Mouse (Mus musculus): ENCODE measurements around the gene Taok3.
A peak's percentile ranks its signal among the peaks of the same experiment; 100 is the strongest.

The Taok3 gene

GRCm38 (mm10) chr5:117147187-117148095, 27.5 kb downstream of the Taok3 start:
- no peak for DNase-seq

- no peak for DNase-seq
Measured at GRCm38 (mm10) chr5:117149054-117149942, 29.4 kb downstream of the Taok3 start.

DNA sequence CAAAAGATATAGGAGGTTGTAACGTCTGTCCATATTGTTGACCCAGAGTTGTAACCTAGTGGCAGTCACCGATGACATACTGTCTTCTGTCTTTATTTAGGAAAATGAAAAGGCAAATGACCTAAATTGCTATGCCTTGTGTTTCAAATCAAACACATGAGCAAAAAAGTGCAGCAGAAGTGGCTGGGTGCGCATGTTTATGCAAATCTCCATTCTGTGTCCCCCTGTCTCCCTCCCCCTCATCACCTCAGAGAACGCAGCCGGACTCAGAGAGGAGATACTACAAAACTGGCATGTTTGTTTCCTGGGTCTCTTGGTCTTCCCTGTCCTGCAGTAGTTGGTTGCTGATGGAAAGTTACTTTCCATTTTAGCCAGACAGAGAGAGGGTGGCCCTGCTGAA, 30.1 kb downstream of the Taok3 start:
- no peak for DNase-seq

- no peak for DNase-seq
Measured at GRCm38 (mm10) chr5:117152944-117153343, 33.0 kb downstream of the Taok3 start.

DNA sequence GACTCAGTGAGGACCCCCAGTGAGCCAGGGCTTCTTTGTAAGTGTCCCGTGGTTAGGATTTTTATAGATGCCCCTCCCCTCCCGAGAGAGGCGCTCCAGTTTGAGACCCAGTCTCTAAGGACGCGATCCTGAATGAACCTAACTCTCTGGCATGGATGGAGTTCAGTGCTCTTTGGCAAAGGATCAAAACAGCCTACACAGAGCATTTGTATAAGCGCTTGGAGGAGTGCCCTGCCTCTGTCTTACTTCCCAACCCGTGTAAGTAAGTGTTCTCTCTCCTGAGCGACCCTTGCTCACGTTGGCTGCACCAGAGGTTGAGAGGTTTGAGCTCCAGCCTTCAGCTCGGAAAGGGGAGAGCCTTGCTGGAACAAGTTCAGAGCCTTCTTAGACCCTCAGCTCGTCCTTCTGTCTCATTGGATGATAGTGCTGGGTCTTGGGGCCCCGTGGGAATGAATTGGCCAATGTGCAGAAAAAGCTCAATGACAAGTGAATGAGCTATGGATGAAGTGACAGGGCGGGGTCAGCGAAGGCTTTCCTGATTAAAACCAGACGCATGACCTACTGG, 33.7 kb downstream of the Taok3 start:
- peak; percentile 50 to 58 for DNase-seq

- DNase-seq = peak; percentile 31 to 68
Measured at GRCm38 (mm10) chr5:117158335-117159018, 38.5 kb downstream of the Taok3 start.

DNA sequence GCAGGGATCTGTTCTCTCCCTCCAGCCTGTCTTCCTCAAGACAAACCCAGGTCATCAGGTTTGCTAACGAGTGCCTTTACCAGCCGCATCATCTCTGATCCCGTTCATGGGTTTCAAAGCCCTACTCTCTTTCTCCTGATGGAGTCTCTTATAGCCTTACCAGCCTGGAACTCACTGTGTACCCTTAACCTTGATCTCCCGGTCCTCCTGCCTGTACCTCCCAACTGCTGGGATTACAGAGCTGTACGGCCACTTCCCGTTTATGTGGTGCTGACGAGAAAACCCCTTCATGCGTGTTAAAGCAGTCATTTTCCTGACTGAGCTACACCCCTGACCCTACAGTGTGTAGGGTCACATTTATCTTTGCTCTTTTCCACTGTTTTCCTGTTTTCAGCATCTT, 39.4 kb downstream of the Taok3 start:
- DNase-seq = no peak

DNA sequence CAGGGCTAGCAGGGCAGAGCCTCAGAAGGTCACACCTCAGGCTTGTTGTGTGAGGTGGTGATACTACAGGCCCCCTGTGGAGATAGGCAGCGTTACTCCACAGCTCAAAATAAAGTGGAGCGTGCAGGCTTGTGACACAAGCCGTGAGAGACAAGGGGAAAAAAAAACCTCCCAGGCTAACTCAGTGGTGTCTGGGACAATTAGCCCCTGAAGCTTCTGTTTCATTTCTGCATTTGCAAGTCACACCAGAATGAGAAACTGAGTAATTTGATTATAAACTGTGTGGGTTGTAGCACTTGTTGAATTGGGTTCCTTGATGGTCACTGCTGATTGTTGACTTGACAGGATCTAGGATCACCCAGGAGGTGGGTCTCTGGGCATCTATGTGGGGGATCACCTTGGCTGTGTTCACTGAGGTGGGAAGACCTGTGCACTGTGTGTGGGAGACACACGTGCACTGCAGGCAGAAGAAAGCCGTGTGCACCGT, 39.9 kb downstream of the Taok3 start:
- no peak for DNase-seq

DNA sequence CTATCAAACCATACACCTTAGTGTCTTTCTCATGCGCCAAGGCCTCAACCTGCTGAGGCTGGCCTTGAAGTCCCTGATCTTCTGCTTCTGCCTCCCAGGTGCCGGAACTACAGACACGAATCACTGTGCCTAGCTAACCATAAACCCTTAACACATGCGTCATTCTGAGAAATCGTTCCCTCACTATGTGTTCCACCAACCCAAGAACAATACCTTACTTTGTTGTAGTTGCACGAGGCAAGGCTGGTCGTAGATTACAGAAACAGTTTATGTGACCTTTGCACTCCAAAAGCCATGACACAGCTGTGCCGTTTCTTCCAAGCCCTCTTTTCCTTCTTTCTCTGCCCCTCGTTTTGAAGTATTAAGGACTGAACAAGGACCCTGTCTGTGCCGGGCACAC, 40.6 kb downstream of the Taok3 start:
- no peak for DNase-seq

- no peak for DNase-seq
Measured at GRCm38 (mm10) chr5:117163790-117164189, 43.9 kb downstream of the Taok3 start.

- no peak for DNase-seq
Measured at GRCm38 (mm10) chr5:117164516-117164915, 44.6 kb downstream of the Taok3 start.

DNA sequence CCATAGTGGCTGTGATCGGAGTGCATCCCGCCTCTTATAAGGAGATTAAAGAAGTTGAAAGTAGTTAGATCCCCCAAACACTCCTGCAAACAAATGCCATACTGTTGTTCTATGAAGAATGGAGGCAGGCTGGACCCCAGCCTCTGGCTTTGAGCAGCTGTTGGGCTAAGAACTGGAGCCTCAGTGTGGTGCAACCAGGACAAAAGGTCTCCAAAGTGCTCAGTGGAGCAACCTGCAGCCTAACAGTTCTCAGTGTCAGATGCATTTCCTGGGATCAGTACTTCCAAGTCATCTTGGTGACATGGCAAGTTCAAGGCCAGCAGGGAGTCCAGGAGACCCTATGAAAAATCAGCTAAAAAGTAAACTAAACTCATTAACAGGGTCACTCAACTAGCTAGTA, 45.0 kb downstream of the Taok3 start:
- no peak for DNase-seq

DNA sequence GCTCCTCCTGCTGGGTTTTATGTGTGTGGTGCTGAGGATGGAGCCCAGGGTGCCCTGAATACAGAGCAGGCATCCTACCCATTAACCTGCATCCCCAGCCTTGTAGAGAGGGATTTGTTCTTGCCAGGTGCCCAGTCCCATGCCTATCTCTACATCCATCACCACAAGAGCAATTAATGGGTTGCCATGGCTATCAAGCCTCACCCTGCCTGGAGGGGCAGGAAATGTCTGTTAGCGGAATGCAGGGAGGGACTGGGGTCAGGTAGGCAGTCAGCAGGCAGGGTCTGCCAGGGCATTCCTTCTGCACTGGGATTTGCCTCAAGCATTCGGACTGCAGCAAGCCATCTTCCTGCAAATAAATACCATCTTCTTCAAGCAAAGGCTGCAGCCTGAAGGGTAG, 46.0 kb downstream of the Taok3 start:
- no peak for DNase-seq

DNA sequence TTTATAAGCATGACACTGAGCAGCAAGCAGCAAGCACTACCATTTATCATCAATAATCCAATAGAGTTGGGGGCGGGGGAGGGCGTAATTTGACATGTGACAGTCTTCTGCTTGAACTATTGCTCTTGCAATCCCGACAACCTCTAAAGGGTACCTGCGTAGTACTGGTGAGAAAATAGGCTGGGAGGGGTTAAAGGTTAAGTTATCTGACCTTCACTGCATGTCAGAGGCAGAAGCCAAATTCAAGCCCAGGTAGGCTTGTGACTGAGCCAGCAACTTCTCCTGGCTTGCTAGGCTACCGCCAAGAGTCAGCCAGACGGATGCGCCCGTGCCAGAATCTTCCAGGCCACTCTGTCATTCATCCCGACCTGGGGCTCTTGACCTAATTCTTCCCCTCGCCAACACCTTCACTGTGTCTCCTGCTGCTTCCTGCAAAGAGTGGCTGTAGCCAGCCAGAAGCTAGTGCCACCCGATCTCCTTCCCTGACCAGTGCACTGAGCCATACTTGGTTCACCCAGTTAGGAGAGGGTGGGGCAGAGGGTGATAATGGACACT, 47.0 kb downstream of the Taok3 start:
- DNase-seq = no peak

- no peak for DNase-seq
Measured at GRCm38 (mm10) chr5:117168351-117169100, 48.6 kb downstream of the Taok3 start.

GRCm38 (mm10) chr5:117174057-117174456, 54.1 kb downstream of the Taok3 start:
- no peak for DNase-seq

DNA sequence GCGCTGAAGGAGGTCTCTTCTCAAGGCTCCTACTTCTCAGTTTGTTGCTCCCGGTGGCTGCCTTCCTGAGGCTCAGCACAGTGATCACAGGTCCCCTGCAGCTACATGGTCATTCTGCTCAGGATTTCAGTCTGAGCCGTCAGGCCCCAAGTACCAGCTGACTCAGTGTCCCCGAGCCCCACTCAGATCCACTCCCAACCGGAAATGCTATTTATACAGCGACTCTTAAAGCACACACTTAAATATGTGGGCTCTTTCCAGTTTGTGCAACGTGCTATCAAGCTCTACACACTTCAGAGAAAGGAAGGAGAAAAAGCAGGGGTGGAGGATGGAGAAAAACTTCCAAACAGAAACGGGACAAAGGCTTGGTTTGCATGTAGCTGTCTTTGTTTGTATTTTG, 56.0 kb downstream of the Taok3 start:
- no peak for DNase-seq

DNA sequence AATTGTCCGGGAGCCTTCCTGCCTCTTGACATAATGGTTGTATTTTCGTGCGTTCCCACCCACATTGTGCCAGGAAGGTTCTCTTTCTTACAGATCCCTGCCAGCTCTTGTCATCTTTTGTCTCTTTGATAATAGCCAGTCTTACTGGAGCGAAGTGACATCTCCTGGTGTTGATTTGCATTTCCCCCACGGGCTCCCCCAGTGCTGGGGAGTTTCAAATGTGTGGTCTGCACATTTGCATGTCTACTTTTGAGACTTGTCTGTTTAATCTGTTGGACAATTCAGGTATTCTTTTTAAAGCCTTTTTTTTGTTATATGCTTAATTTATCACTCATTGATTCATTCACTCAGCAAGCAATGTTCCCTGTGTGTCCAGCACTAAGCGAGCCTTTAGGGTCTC, 58.1 kb downstream of the Taok3 start:
- DNase-seq = no peak

DNA sequence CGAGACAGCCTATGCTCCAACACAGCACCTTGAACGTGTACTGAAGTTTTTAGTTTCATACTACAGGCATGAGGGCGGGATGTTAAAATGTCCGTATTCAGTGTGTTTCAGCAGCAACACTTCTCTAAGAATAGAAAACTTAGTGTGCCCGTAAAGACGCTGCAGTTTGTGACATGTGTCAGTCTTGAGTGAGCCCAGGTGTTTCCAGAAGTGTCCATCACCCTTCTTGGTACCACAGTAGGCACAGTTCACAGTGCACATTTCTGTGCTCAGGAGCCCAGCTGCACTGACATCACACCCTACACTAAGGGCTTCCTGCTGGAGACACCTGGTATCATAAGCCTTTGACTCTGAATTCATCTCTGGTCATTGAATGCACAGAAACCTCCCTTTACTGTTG, 58.6 kb downstream of the Taok3 start:
- no peak for DNase-seq

- DNase-seq = no peak
Measured at GRCm38 (mm10) chr5:117181921-117182320, 62.0 kb downstream of the Taok3 start.

DNA sequence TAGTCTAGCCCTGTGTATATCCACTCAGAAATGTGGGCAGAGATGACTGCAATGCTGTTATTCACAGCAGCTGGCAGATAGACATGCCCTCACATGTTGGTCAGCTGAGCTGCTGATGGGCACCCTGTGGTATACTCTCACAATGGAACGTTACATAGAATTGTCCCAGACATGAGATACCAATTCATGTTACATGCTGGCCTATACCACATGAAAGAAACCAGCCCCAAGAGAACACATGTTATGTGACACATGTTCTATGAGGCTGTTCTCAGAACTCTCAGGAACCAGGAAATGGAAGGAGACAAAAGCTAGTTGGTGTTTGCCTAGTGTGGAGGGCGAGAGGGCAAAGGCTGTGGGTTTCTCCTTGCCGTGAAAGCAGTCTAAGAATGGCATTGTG, 62.5 kb downstream of the Taok3 start:
- no peak for DNase-seq

DNA sequence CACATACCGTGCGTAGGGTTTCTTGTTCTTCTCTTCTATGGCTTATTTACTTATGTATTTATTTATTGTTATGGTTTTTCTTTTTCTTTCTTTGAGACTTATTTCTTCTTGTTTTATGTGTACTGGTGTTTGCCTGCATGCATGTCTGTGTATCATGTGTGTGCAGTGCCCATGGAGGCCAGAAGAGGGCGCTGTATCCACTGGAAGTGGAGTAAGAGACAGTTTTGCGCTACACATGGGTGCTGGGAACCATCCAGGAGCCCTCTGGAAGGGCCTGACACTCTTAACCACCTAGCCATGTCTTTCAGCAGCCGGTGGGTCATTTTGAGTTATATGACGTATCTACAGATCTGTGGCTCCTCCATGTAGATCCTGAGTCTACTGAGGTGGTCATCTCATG, 64.9 kb downstream of the Taok3 start:
- DNase-seq = no peak

Measured in kidney, postnatal 25 days (tissue).